Mouse (Mus musculus) G1E (cell line): Measurements from ENCODE around the gene 6430571L13Rik.

ENCODE experiments used
- CTCF ChIP-seq: IDR thresholded peaks from 2 replicates; pipeline ENCODE4 v1.5.1; 2012; ENCODE audit warnings: low read depth, low read length, inconsistent platforms, mixed read lengths
- GATA1 ChIP-seq: IDR thresholded peaks from 2 replicates; pipeline ENCODE4 v1.6.1; 2012; ENCODE audit warnings: borderline replicate concordance, low read length, inconsistent platforms, mixed read lengths
- POLR2AphosphoS5 ChIP-seq: IDR thresholded peaks from 2 replicates; pipeline ENCODE4 v1.6.1; 2012; ENCODE audit warnings: low read depth, low read length, inconsistent platforms; ENCODE audit not compliant: insufficient replicate concordance
- TAL1 ChIP-seq: conservative IDR thresholded peaks from 2 replicates; pipeline ENCODE4 v1.6.1; 2012; ENCODE audit warnings: low read depth, low read length, inconsistent platforms, mixed read lengths

DNA sequence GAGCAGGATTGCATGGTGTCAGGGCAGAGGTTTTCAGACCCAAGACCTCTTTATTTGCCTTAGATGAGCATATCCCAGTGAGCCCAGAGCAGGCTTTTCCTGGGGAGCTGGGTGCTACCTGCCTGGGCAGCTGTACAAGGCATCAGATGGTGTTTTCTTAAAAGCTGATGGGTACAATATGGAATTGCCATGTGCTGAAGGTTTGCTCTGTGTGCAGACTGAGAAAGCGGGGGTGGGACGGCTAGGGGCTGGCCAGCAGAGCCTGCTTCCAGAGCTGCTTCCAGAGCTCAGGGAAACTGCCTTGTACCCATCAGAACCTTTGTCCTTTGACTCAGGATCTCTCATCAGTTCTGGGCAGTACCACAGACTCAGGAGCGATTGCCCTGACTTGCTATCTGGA is 47.3 kb downstream of the 6430571L13Rik start:
- no peak for TF ChIP-seq CTCF
- no peak for TF ChIP-seq POLR2AphosphoS5
- TF ChIP-seq TAL1, result no peak
- TF ChIP-seq GATA1, result no peak
